Mouse (Mus musculus): ENCODE measurements around the gene Dtnb.
"Not testable (repeated sequence)": the region's sequence is repeated elsewhere in the genome, so short reads cannot be mapped to it uniquely, and the experiment has no call there.

Gene Dtnb

DNA sequence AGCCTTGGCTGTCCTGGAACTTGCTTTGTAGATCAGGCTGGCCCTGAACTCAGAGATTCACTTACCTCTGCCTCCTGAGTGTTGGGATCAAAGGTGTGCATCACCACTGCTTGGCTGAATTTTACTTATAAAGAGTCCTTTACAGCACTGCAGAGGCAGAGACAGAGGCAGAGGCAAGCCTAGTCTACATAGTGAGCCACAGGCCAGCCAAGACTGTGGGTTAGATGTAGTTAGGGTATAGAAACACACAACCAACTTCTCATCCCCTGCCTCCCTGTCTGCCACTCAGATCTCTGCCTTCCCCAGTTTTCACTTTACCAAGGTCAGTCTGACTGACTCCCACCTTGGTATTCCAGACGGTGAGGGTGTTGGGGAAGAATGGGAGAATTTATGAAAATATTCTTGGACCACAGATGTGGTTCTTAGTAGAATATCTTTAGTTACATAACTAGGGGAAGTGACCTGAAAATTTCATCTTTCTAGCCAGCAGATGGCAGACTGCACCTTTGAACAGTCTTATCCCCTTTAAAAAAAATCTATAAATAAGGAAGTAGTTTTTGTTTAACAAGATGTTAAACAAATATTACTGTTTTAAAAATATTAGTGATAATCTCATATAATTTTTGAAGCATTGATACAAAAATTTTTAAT is 88.9 kb downstream of the Dtnb start:
- peak; percentile 47 to 52 for DNase-seq (ENCODE audit: low spot score in 2 of 2)

GRCm38 (mm10) chr12:3662660-3663059 is 90.5 kb downstream of the Dtnb start:
- peak; percentile 39 to 40 for DNase-seq (ENCODE audit: low spot score in 2 of 2)

DNA sequence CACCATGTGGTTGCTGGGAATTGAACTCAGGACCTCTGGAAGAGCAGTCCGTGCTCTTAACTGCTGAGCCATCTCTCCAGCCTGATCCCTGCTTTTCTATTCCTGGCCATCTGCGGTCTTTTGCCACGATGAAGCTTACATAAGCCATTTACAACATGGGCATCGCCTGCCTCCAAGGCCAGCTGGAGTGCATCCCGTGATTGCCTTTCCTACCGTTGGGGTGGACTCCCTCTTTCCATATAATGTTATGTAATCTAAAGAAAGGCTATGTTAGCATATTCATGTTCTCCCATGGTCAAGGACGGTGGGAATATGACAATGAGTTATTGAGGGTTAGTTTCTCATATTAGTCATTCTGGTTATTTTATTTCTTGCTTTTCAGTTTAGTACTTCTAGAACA is 91.2 kb downstream of the Dtnb start:
- DNase-seq (ENCODE audit: low spot score in 2 of 2): no peak

- DNase-seq (ENCODE audit: low spot score in 2 of 2): no peak
These were observed 97.8 kb downstream of the Dtnb start for GRCm38 (mm10) chr12:3669971-3670381.

- DNase-seq (ENCODE audit: low spot score in 2 of 2): no peak
These were observed 98.9 kb downstream of the Dtnb start for GRCm38 (mm10) chr12:3671117-3671516.

DNA sequence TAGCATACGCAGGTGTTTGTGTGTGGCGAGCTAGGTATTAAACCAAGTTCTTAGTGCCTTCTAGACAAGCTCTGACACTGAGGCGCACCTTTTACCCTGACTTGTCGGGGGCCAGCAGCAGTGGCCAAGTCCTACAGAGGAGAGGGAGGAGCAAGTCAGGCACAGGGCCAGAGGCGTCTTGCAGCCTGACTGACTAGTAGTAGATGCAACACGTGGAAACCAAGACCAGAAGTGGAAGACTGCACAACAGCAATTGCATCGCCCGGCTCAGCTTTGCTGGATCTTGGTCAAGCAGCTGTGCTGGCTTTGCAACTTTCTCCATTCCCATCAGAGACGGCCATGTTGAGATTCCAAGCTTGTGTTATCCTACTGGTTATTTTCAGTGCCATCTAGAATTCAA is 100.6 kb downstream of the Dtnb start:
- DNase-seq (ENCODE audit: low spot score in 2 of 2): no peak

GRCm38 (mm10) chr12:3673886-3674285 is 101.7 kb downstream of the Dtnb start:
- DNase-seq (ENCODE audit: low spot score in 2 of 2): no peak

DNA sequence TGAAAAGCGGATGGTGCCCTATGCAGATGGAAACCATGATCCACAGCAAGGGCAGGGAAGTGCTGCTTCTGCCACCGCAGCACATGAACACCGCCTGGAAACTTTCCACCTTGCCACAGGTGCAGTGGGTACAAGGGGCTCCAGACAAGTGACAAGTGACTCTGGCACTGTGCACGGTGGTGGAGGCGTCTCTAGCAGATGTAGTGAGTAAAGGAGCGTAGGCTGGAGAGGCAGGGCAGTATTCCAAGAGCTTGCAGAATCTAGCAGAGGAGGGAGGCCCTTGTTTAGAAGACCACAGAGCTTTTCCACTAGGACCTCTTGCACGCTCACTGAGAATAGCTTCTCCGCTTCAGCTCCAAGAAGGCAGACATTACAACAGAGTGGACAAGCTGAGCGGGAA is 102.7 kb downstream of the Dtnb start:
- peak; percentile 81 to 87 for DNase-seq (ENCODE audit: low spot score in 2 of 2)

DNA sequence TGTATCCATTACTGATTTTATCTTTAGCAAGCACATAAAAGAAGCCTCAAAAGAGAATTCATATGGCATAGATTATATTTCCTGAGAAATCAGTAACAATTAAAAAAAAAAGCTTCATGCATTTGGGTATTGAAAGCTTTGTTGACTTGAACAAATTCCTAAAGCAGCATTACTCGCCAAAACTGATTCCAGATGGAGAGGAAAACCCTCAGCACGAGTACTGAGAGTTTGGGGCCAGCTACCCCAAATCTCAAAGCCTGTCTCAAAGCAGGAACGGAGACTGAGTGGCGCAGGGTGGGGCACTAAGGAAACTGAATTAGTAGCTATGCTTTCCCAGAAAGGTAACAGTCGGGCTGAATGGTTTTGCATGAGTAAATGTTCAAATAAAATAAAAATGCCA is 108.5 kb downstream of the Dtnb start:
- no peak for DNase-seq (ENCODE audit: low spot score in 2 of 2)

- no peak for DNase-seq (ENCODE audit: low spot score in 2 of 2)
These were observed 110.9 kb downstream of the Dtnb start for GRCm38 (mm10) chr12:3683041-3683440.

- DNase-seq (ENCODE audit: low spot score in 2 of 2): no peak
These were observed 114.3 kb downstream of the Dtnb start for GRCm38 (mm10) chr12:3686419-3686940.

DNA sequence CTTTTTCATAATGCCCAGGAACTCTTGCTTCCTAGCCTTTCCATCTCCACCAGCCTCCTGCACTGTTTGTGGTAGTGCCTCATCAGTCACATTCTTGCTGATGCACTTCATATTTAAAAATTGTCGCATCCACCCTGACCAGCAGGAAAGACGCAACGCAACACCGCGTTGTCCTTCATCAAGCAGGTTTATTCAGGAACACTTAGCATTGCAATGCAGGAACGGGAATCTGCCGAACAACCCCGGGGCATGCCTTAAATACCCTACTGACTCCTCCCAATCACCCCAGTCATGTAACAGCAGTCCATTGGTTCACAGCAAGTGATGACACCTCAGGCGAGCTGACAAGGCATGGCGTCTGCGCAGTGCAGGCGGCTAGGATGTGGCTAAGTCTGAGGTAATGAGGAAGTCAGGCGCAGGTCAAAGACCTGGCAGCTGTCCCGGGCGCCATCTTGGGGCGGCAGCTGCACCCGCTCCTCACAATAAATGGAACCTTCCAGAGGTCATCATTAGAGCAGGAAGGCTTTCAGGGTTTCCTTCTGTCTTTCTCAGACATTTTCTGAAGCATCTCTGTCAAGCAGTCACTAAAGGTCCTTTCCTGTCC is 118.8 kb downstream of the Dtnb start:
- not testable (repeated sequence) for DNase-seq (ENCODE audit: low spot score in 2 of 2)

- DNase-seq (ENCODE audit: low spot score in 2 of 2): no peak
These were observed 120.7 kb downstream of the Dtnb start for GRCm38 (mm10) chr12:3692795-3693392.

- DNase-seq (ENCODE audit: low spot score in 2 of 2): peak in 1 of 2 experiments; percentile 53
These were observed 123.7 kb downstream of the Dtnb start for GRCm38 (mm10) chr12:3695741-3696501.

DNA sequence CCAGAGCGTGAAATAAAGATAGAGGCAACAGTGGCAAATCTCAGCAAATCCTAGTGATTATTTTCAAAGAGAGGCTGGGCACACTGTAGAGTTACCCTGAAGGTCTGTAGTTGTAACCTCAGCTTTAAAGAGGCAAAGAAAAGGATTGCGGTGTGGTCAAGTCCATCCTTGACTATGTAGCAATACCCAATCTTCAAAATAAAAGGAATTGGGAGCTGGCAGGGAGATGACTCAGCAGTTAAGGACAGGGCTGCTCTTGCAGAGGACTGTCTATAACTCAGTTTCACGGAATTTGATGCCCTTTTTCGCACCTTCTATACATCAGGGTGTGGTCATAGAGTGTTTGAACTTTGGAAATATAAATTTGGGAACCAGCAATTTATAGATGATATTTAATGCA is 128.3 kb downstream of the Dtnb start:
- no peak for DNase-seq (ENCODE audit: low spot score in 2 of 2)

DNA sequence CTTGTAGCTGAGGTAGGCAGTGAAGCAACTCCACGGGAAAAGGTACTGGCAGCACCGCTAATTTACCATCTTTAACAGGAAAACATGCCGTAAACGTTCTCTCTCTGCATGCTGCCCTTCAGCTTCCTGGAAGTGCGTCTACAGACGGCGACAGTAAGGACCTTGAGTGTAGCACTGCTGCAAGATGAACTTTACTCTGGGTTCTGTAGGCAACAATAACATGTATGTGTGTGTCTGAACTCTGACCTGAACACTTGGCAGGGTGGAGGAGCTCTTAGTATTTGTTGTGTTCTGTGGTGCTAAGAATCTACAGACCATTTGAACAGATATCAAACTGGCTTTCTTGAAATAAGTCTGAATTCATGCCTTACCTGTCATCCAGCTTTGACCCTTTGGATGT is 130.7 kb downstream of the Dtnb start:
- DNase-seq (ENCODE audit: low spot score in 2 of 2): no peak

GRCm38 (mm10) chr12:3719151-3719721 is 147.1 kb downstream of the Dtnb start:
- no peak for DNase-seq (ENCODE audit: low spot score in 2 of 2)

DNA sequence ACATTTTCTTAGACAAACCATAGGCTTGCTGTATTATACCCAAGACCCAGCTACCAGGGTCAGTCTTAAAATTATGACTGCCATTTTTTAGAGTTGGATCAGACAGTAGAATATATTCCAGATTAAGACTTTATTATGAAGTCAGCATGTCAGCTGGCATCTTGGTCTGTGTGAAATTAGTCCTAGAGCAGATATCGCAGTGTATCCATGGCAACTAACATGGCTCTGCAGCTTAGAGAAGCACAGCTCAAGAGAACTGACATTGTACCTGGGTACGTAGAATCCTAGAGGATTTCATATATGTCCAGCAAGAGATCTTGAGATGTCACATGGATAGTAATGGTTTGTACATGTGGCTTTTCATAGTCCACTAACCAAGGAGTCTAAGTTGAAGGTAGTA is 148.3 kb downstream of the Dtnb start:
- DNase-seq (ENCODE audit: low spot score in 2 of 2): no peak

GRCm38 (mm10) chr12:3723762-3724161 is 151.6 kb downstream of the Dtnb start:
- DNase-seq (ENCODE audit: low spot score in 2 of 2): peak; percentile 46 to 47

- no peak for DNase-seq (ENCODE audit: low spot score in 2 of 2)
These were observed 152.7 kb downstream of the Dtnb start for GRCm38 (mm10) chr12:3724822-3725370.

GRCm38 (mm10) chr12:3729521-3730075 is 157.4 kb downstream of the Dtnb start:
- no peak for DNase-seq (ENCODE audit: low spot score in 2 of 2)
